In genomic region chr10:50806166-50806565, GRCm38 (mm10) we compare ENCODE assay signal across 33 mouse cellular contexts.
"Had no signal": no experiment of that assay in that cellular context is flagged by ENCODE, and none has a peak within 500 bp of the region (broad histone marks: within the 10 kb centered on the region; RNA-seq: fewer than 3 reads in every experiment).

No protein-coding gene starts in this region.

- H3K9me3 ChIP-seq: heart, embryonic 10.5 days; heart, embryonic 12.5 days; heart, embryonic 13.5 days; heart, embryonic 15.5 days; hindbrain, embryonic 10.5 days; hindbrain, embryonic 12.5 days; hindbrain, embryonic 13.5 days; hindbrain, embryonic 15.5 days; intestine, embryonic 15.5 days had no signal

- H3K9ac ChIP-seq: heart, embryonic 12.5 days; heart, embryonic 13.5 days; heart, embryonic 15.5 days; hindbrain, embryonic 12.5 days; hindbrain, embryonic 13.5 days; hindbrain, embryonic 14.5 days; hindbrain, embryonic 15.5 days; intestine, embryonic 15.5 days had no signal

- ATAC-seq: hindbrain, embryonic 16.5 days; hindbrain, postnatal 0 days; inflammation-experienced regulatory T-cells, adult 6 months; intestine, embryonic 15.5 days; intestine, embryonic 16.5 days; intestine, postnatal 0 days had no signal

- H3K36me3 ChIP-seq: heart, embryonic 10.5 days; heart, embryonic 12.5 days; heart, embryonic 13.5 days; heart, embryonic 15.5 days; hindbrain, embryonic 10.5 days; hindbrain, embryonic 12.5 days; hindbrain, embryonic 13.5 days; hindbrain, embryonic 15.5 days; intestine, embryonic 15.5 days had no signal

- H3K4me3 ChIP-seq: heart, adult 2 months; heart, embryonic 10.5 days; heart, embryonic 12.5 days; heart, embryonic 13.5 days; heart, embryonic 15.5 days; hindbrain, embryonic 10.5 days; hindbrain, embryonic 12.5 days; hindbrain, embryonic 13.5 days; hindbrain, embryonic 15.5 days; intestine, embryonic 15.5 days; layer of hippocampus, adult 2 months had no signal

- DNase-seq: heart, adult 2 months; heart, postnatal 10 days; heart, postnatal 14 days; heart, postnatal 36 days; heart, postnatal 4 days; kidney, adult 18-20 months; kidney, adult 2 months; kidney, adult 9 months; kidney, postnatal 10 days; kidney, postnatal 14 days; kidney, postnatal 25 days; kidney, postnatal 36 days; kidney, postnatal 4 days; layer of hippocampus, adult 9-11 months; layer of hippocampus, postnatal 36 days had no signal

- H3K4me1 ChIP-seq: heart, embryonic 10.5 days; heart, embryonic 12.5 days; heart, embryonic 15.5 days; hindbrain, embryonic 13.5 days; hindbrain, embryonic 15.5 days; intestine, embryonic 15.5 days had no signal

- H3K4me2 ChIP-seq: heart, embryonic 11.5 days; heart, embryonic 12.5 days; heart, embryonic 13.5 days; heart, embryonic 15.5 days; hindbrain, embryonic 12.5 days; hindbrain, embryonic 13.5 days; hindbrain, embryonic 14.5 days; hindbrain, embryonic 15.5 days; intestine, embryonic 15.5 days had no signal

- H3K27ac ChIP-seq: heart, adult 2 months; heart, embryonic 10.5 days; heart, embryonic 13.5 days; heart, embryonic 15.5 days; hindbrain, embryonic 10.5 days; hindbrain, embryonic 12.5 days; hindbrain, embryonic 13.5 days; hindbrain, embryonic 14.5 days; hindbrain, embryonic 15.5 days; hindbrain, postnatal 0 days; intestine, embryonic 15.5 days; kidney, postnatal 0 days; layer of hippocampus, adult 2 months had no signal

- H3K27me3 ChIP-seq: heart, embryonic 12.5 days; heart, embryonic 13.5 days; heart, embryonic 15.5 days; hindbrain, embryonic 12.5 days; hindbrain, embryonic 13.5 days; hindbrain, embryonic 15.5 days; intestine, embryonic 15.5 days had no signal
